Mouse (Mus musculus) stomach, embryonic 14.5 days (tissue): ENCODE data around the gene Gm9195. TPM values are rescaled to one million over a fixed set of nuclear protein-coding genes. Genes with fewer than 3 reads are reported as not detected.

Experiments
- ATAC-seq: fragments of 200-750 bp; cut with Nextera tagmentation; 2 replicates; pipeline ENCODE4 v1.8.0; 2017; ENCODE audit warnings: low read depth, moderate TSS enrichment; ENCODE audit not compliant: insufficient number of reproducible peaks, insufficient read depth, low FRiP score
- H3K27ac ChIP-seq: fragments of 300-500 bp; sonication (generic); 2 replicates; pipeline ENCODE4 v1.5.1; 2014; ENCODE audit warnings: mild to moderate bottlenecking, low read length, moderate library complexity, mixed read lengths
- H3K27me3 ChIP-seq: fragments of 300-500 bp; sonication (generic); 2 replicates; pipeline ENCODE4 v1.6.1; 2014; ENCODE audit warnings: low read length, control low read depth, mixed read lengths; ENCODE audit not compliant: control insufficient read depth, insufficient read depth
- H3K36me3 ChIP-seq: fragments of 300-500 bp; sonication (generic); 2 replicates; pipeline ENCODE4 v1.6.1; 2014; ENCODE audit warnings: mild to moderate bottlenecking, control low read depth, low read length, moderate library complexity, mixed read lengths; ENCODE audit not compliant: control insufficient read depth, insufficient read depth
- H3K4me1 ChIP-seq: fragments of 300-500 bp; sonication (generic); 2 replicates; pipeline ENCODE4 v1.6.1; 2014; ENCODE audit warnings: low read length, control low read depth, mixed read lengths; ENCODE audit not compliant: control insufficient read depth, insufficient read depth
- H3K4me2 ChIP-seq: fragments of 300-500 bp; sonication (generic); replicated peaks from 2 replicates; pipeline ENCODE4 v1.6.1; 2014; ENCODE audit warnings: low read depth, low read length, control low read depth
- H3K4me3 ChIP-seq: fragments of 300-500 bp; sonication (generic); 2 replicates; pipeline ENCODE4 v1.5.1; 2014; ENCODE audit warnings: low read depth, low read length, control low read depth
- H3K9ac ChIP-seq: fragments of 300-500 bp; sonication (generic); replicated peaks from 2 replicates; pipeline ENCODE4 v1.6.1; 2014; ENCODE audit warnings: low read depth, mild to moderate bottlenecking, control low read depth, low read length, moderate library complexity, mixed read lengths
- H3K9me3 ChIP-seq: fragments of 300-500 bp; sonication (generic); 2 replicates; pipeline ENCODE4 v1.6.1; 2016; ENCODE audit warnings: low read depth, low read length, control low read depth; ENCODE audit not compliant: control insufficient read depth
- WGBS: fragments of 180-500 bp; shearing (Covaris S2); extraction: QIAGEN DNeasy Blood & Tissue Kit; methylation state at CpG from one replicate; pipeline ENCODE4 v1.1.7; 2014; 5-methylcytosine and 5-hydroxymethylcytosine counted together
- polyA plus RNA-seq: library from polyadenylated mRNA; unstranded; fragments of >200 nt; fragmentation: Nextera tagmentation; extraction: Ambion mirVana; gene quantifications from 2 replicates; pipeline ENCODE4 v1.2.1, GENCODE M21; 2014

Gene Gm9195
- polyA plus RNA-seq, 1 experiment from 2014 or later: not detected

DNA sequence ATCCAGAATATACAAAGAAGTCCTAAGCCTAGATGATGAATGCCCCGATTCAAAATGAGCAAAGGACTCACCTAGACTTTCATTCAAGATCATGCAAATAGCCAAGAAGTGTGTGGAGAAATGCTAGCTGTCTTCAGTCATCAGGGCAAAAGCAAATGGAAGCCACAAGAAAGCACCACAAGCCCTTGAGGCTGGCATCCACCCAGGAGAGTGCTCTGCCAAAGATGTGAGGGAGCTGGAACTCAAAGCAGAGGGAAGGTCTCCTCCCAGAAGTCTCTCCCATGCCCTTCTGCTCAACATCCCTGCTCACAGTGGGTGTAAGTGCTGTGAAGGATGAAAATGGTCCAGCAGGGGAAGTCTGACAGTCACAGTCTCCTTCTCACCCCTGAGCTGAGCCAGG, 52.7 kb downstream of the Gm9195 start:
- Histone ChIP-seq H3K27me3 (no peaks in the 10 kb centered on the region), H3K4me2 (no peak overlapping the region), H3K27ac (no peak overlapping the region), H3K36me3 (no peaks in the 10 kb centered on the region), H3K9ac (no peak overlapping the region), H3K4me3 (no peak overlapping the region), H3K9me3 (no peaks in the 10 kb centered on the region), H3K4me1 (no peaks in the 10 kb centered on the region)
- no peak for ATAC-seq
- 77% methylated on average over 1 of the region's 1 CpGs for WGBS

DNA sequence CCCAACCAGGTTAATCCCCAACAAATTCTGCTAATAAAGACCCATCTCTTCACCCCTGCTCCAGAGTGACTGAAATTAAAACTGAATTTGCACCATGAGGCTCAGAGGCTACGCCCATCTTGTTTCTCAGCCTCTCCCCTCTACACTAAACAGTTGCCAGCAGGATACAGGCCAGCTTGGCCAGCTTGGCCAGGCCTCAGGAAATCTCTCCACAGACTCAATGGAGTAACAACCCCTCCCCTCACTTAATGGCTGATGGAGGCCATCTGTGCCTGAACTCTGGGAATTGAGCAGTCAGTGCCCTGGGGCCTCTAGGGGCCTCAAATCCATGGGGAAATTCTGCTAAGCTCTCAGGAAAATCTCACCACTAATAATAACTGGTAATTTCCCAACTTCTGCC, 101.9 kb downstream of the Gm9195 start:
- 36% methylated on average over 1 of the region's 1 CpGs for WGBS
- H3K4me3 ChIP-seq: no peak overlapping the region
- no peaks in the 10 kb centered on the region for H3K36me3 ChIP-seq
- peak; percentile 85 for ATAC-seq
- no peaks in the 10 kb centered on the region for H3K27me3 ChIP-seq
- peak overlapping the region; percentile 44; the same call in 1 of the 2 replicates for H3K27ac ChIP-seq
- peaks cover 6% of the 10 kb centered on the region; the same call in 1 of the 2 replicates for H3K4me1 ChIP-seq
- no peak overlapping the region for H3K4me2 ChIP-seq
- H3K9ac ChIP-seq: no peak overlapping the region
- no peaks in the 10 kb centered on the region for H3K9me3 ChIP-seq

DNA sequence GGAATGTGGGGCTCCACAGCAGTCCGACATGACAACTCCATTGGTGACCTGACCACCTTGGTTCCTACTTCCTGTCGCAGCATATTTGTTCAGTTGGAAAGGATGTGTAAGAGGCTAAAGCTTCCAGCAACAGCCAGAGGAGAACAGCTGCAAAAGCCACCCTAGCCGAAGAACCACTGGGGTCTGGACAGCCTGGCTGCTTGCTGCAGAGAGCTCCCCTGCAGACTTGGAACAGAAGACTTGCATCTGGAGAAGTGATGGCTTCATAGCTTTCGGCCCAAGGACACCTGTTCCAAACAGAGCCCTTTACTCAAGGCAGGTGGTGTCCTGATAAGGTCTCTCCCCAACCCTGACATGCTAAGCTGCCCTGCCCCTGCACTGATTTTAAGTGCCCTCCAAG, 102.3 kb downstream of the Gm9195 start:
- H3K9me3 ChIP-seq: no peaks in the 10 kb centered on the region
- ATAC-seq: peak; percentile 62; the same call in 1 of the 2 replicates
- WGBS: 48% methylated on average over 4 of the region's 4 CpGs
- H3K9ac ChIP-seq: no peak overlapping the region
- H3K4me3 ChIP-seq: no peak overlapping the region
- H3K4me1 ChIP-seq: peaks cover 6% of the 10 kb centered on the region; the same call in 1 of the 2 replicates
- H3K27me3 ChIP-seq: no peaks in the 10 kb centered on the region
- H3K4me2 ChIP-seq: no peak overlapping the region
- no peaks in the 10 kb centered on the region for H3K36me3 ChIP-seq
- peak overlapping the region; percentile 44; the same call in 1 of the 2 replicates for H3K27ac ChIP-seq

DNA sequence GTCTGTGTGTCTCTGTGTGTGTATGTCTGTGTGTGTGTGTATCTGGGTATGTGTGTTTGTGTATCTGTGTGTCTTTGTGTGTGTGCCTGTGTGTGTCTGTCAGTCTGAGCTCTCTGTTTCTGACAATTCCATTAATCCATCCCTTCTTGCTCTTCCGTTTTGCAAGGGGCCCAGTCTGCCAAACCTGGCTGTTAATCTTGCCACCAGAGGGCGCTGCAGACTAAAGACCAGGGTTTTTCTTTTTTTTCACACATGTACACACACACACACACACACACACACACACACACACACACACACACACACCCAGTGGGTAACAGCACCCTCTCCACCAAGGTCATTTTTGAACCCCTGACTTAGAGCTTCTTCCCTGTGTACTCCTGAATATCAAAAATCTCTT, 114.4 kb downstream of the Gm9195 start:
- Histone ChIP-seq H3K27ac (no peak overlapping the region), H3K4me1 (no peaks in the 10 kb centered on the region), H3K9ac (no peak overlapping the region), H3K36me3 (no peaks in the 10 kb centered on the region), H3K9me3 (no peaks in the 10 kb centered on the region), H3K4me2 (no peak overlapping the region), H3K4me3 (no peak overlapping the region), H3K27me3 (no peaks in the 10 kb centered on the region)
- 4% methylated on average over 2 of the region's 2 CpGs for WGBS
- ATAC-seq: no peak

Other genes with a start within 250 kb of the Gm9195 start
- 37.9 and 43.8 TPM in 2 replicates for gene Fndc3a, start 218.2 kb upstream of the Gm9195 start, polyA plus RNA-seq